Mouse (Mus musculus): ENCODE results near the gene Egfem1.

The Egfem1 gene

DNA sequence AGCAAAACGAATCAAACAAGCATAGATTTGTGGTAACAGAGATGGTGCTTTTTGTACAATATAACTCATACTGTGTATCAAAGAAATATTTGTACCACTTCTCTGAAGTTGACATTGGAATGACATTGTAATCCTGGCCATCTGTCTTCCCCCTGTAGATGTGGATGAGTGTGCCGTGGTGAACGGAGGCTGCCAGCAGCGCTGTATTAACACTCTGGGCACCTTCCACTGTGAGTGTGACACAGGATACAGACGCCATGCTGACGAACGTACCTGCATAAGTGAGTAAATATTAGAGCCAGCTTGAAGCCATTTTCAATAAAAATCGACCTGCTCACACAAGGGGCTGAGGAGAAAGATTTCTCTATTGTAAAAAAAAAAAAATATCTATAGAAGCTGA, 500.9 kb downstream of the Egfem1 start:
- DNase-seq (ENCODE audit: low spot score) = no peak

DNA sequence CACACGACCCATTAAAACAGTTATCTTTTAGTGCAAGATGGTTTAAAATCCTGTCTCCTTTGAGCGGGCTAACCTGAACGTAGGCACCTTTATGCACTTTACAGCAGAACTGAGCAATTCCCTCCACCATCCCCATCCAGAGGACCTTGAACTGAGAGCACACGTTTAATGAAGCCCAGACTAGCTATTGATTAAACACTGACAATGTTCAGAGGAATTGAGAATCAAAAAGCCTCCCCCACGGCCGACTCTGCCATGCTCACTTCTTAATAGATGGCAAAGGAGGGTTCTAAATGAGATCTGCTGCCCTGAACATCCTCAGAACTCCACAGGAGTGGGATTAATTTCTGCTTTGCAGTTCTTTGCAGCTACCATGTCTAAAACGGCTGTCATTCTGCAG, 520.3 kb downstream of the Egfem1 start:
- no peak for DNase-seq (ENCODE audit: low spot score)

DNA sequence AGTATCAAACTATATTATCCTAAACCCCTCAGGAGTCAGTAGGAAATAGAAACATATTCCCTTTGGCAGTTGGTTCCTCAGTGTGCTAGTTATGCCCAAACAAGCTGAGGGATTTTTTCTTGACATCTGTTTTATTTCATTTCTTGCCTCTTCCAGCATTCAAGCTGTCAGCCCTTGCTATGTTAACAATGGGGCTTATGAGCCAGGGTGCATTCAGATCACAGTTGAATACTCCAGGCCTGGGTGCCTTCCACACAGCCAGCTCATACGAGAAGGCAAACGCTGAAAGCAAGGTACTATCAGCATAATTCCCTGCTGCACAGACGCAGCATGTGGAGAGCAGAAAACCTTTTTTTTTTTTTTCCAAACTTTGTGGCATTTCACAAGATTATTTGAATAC, 526.9 kb downstream of the Egfem1 start:
- DNase-seq (ENCODE audit: low spot score) = no peak

DNA sequence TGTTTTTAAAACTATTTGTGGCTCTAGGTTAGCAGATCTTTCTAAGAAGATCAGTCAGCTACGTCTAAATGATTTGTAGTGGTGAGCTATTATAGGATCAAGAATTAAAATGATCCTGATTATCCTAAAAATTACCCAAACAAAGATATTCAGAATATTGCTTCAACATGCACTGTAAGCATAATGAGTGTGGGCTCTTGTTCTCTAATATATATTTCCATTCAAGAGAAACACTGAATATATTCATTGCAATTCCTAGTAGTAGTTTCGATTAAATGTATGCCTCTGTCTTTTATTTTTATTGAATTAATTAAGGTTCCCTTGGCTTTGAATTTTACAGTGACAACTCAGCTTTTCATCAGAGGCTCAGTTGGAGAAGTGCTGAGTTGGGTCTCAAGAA, 527.4 kb downstream of the Egfem1 start:
- DNase-seq (ENCODE audit: low spot score) = no peak

DNA sequence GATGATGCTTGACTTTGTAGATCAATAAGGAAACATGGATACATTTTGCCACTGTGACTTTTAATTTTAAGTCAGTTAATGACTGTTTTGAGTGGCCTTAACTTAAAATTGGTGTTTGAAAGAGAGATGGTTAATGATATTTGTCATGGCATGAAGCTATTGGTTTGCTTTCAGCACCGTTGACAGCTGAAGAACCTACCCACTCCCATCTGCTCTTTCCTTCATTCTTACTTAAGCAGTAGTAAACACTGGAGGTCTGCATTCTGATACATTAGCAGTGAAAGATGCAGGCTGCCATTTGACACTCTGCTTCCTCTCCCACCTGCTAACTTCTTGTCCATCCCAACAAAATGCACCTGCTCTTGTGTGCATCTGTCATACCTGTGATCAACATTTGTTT, 537.8 kb downstream of the Egfem1 start:
- no peak for DNase-seq (ENCODE audit: low spot score)

DNA sequence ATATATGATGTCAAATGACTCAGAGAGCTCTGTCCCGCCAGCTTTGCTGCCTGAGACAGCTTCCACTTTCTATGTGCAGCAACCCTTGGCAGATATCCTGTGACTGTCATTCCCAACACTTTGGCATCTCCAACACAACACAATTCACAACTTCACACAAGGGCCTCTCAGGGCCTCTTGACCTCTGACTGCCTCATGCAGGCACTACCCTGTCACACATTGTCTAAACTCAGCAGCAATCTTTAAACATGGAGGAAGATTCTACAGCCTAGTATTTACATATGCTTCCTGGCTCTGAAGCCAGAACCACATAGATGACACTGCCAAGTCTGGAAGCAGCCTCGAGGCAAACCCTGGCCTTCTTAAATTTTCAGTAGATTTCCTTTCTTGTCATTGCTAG, 558.0 kb downstream of the Egfem1 start:
- no peak for DNase-seq (ENCODE audit: low spot score)

DNA sequence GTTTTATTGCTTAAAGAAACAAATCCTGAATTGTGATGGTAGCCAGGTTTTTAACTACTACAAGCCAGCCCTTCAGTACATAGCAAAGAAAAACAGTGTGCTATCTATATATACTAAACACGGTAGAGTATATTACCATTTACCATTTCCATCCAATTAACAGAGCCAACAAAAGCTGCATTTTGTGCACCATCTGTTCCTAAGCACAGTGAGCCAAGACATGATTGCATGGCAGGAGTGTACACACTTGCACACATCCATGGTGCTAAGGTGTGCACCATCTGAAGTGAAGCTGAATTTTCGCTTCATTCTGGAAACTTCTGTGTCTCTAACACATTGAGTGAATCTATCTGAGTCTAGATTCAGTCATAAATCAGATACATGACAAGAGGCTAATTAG, 585.0 kb downstream of the Egfem1 start:
- no peak for DNase-seq (ENCODE audit: low spot score)

DNA sequence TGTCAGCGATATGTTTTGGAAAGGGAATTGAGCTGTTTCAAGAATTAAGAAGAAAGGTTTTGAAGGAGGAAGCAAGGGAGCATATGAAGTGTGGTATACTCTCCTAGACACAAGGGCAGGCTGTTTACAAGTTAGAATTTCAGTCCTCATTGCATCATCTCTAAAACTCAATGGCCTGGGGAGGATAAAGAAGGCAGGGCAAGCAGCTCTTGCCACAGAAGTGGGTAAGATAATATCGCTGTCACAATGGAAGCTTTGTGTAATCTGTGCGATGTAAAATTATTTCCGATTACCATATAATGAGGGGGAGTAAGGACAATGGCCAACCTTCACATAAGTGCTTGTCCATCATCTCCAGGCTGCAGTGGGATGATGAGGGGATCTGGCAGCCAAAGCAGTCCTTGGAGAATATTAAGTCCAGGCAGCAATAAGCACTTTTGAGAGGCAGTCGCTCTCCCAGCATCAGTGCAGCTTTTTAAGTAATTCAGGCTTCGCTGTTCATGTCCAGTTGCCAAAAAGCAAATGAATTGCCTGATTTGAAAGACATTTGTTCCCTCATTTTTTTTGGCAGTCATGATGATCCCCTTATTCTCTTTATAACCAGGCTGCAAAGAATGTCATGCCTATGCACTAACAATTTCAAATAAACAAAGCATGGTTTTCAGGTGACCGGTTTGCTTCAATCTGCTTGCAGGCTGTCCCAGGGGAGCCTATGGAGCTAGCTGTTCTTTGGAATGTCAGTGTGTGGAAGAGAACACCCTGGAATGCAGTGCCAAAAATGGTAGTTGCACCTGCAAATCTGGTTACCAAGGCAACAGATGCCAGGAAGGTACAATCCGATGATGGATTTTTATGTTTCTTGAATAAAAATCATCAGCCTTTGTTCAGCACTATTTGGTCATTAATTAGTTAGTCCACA, 607.8 kb downstream of the Egfem1 start:
- no peak for DNase-seq (ENCODE audit: low spot score)

DNA sequence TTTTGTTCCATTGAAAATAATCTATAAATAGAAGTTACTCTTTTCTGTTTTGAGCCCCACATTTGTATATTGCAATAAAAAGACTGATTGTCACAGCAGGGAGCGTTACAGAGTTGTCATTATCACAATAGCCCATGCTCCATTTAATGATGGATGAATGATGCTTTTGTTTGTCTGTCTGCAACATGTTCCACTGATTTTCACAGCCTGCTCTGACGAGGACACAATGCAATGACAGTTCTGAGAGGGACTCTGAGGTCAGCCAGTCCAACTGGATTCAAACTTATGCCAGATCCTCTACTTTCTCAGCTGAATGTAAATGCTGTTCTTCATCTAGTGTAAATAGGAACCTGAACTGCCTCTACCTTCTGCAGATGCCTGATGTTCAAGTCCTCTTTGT, 619.3 kb downstream of the Egfem1 start:
- DNase-seq (ENCODE audit: low spot score) = no peak

DNA sequence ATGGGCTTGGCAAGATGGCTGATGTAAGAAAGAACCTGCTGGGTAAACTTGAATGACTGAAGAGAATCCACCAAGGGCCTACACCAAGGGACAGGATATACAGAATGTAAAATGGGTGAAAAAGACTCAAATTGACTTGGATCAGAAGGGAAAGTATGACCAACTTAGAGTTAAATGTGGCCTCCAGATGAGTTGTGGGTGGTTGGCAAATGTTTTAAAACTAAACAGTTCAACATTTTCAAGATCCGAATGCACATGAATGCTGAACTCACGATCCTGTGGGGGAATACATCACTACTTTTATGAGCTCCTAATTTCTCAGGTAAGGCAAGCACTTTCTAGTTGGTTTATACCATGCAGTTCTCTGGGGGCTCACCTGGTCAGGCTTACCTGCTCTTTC, 625.0 kb downstream of the Egfem1 start:
- DNase-seq (ENCODE audit: low spot score) = no peak

DNA sequence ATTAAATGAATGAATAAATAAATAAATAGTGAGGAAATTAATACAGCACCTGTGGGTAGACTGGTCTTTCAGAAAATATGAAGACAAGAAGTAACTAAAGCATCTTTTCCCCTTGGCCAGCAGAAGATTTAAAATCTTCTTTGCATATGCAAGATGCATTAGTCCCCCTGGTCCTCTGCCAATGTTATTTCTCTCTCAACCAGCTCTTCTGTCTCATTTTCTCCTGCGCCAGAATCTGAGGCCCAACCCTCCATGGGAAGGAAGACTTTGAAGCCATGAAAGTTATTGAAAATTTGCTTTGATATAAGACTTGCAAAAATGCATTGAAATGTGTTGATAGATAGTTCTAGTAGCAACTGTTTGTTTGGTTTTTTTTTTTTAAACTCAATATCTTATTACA, 625.6 kb downstream of the Egfem1 start:
- DNase-seq (ENCODE audit: low spot score) = no peak

DNA sequence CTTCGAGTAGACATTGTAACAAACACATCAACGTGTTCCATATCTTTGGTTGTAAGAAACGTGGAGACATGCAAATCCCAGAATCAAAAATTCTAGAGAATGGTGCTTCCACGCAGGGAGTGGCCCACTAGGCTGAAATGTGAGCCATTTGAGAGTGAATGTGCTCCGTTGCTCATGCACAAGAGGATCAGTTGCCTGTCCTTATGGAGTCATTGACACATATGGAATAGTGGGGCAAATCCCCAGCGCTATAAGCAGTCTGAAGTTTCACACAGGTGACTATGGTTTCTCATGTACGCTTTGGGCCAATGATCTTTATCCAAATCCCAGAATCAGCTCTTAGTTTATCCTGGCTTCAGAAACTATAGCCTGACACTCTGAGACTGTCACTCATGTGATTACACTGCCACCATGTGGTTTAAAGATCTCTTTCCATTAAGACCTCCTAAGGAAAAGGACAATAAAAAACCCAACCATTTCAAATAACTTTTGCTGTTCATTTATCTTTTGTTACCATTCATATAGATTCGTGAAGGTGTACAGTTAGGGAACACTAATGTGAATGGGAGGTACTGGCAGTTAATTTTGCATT, 644.6 kb downstream of the Egfem1 start:
- DNase-seq (ENCODE audit: low spot score) = no peak

DNA sequence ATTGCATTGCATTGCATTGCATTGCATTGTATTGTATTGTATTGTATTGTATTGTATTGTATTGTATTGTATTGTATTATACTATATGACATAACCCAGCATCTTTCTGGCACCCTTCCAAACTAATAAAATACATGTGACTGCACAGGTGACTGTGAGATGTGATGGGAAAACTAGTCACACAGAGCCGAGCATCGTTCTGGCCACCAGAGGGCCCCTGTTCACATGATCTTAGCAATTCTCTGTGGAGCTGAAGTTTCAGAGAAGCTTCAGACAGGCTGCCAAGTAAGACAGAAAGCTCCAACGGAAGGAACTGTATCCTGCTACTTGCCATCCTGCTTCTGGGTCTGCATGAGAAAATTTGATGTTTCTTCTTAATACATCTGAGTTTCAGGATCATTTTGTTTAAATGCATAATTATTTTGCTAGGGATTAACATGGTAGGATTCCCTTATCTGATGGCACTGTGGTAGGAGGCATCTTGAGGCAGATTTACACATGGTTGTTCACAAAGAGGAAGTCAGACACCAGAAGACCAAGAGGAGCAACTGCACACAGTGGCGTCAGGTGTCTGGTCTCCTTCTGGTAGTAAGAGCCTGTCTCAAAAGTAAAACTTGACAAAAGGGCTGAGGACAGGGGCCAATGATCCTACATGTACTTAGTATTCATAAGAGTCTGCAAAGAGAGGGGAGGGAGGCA, 648.4 kb downstream of the Egfem1 start:
- no peak for DNase-seq (ENCODE audit: low spot score)

DNA sequence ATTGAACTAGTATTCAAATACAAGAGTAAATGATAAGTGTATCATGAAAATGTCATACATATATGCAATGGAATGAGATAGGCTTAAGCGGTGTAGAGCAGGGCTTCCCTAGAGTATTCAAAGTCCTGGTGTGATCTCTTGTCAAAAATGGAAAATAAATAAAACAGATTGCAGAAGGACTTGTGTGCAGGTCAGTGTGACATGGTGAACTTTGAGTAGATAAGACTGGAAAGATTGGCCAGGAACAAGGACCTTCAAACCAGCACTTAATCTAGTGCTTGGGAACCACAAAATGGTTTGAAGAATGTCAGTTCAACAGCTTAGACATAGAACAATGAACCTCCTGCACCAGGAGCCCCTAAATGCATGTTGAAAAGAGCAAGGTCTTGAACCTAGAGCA, 649.7 kb downstream of the Egfem1 start:
- DNase-seq (ENCODE audit: low spot score) = no peak

DNA sequence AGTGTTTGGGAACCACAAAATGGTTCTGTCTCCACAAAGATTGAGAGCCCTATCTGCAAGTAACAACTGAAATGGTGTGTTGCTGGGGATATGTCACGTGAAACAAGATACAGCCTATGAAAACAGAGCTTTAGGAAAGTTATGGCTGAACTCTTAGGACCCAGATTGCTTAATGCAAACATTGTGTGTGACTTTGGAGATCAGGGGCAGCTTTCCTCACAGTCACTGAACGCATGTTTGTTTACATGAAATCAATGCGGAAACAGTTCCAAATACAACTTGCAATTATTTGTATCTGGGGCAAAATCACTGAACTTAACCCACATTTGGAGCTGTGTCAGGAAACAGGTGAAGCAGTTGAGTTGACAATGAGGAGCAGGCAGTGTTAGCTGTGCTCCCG, 650.8 kb downstream of the Egfem1 start:
- DNase-seq (ENCODE audit: low spot score) = no peak

DNA sequence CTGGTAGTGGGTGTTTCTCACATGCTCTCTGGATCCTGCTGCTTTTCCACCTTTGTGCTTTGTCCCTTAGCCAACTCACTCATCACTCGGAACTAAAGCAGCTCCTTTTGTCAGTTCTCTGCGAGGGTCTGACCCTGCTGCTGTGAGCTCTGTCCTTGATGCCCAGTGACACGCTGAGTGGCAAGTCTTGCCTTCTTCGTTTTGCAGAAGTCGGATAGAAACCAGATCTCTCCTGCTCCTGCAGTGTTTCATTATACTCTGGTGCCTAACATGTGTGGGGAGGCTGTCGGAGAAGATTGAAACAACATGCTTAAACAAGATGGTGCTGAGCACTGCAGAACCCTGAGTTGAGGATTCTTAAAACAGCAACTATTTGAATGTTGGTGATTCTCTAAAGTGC, 652.4 kb downstream of the Egfem1 start:
- no peak for DNase-seq (ENCODE audit: low spot score)

DNA sequence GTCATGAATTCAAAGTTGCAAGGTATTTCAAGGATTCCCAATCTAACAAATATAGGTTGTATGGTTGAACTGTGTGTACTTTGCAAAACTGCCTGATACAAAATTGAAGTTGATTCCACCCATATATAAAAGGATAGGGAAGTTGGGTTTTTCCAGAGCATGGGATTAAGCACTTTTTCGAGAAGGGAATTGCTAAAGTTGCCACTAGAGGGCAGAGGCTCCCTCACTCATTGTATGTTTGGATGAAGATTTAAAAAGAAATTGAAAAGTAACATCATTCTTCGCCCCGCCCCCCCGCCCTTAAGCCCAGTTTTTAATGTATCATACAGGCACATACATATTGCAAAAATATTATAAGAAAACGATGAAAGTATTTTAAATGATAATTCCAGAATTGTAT, 657.5 kb downstream of the Egfem1 start:
- no peak for DNase-seq (ENCODE audit: low spot score)
